Mouse (Mus musculus) frontal cortex, adult 2 months (tissue): ENCODE data around the gene Elp5. TPM values are rescaled to one million over a fixed set of nuclear protein-coding genes. Genes with fewer than 3 reads are reported as not detected.

Source experiments
- DNase-seq, 2 experiments: peaks; one replicate each; pipeline ENCODE4 v3.0.0; 2022; ENCODE audit warnings: low spot score in 1 of 2; ENCODE audit errors: extremely low spot score in 1 of 2
- polyA plus RNA-seq: library from polyadenylated mRNA; depleted of rRNA; stranded (reverse); fragments of >200 nt; gene quantifications from 2 replicates; pipeline ENCODE4 v1.2.3, GENCODE M21; 2012; rRNA removed

Elp5 gene
- polyA plus RNA-seq, result 118 and 119 TPM in 2 replicates

- no peak for DNase-seq
Measured at GRCm38 (mm10) chr11:69982225-69982624, at the start of gene Elp5. Gene Elp5 (minus strand): TSS chr11:69982517.

- no peak for DNase-seq
Measured at GRCm38 (mm10) chr11:70031321-70031670, 49.0 kb upstream of the Elp5 start.

- no peak for DNase-seq
Measured at GRCm38 (mm10) chr11:70030651-70031320, 48.5 kb upstream of the Elp5 start.

GRCm38 (mm10) chr11:70029829-70030550, 47.7 kb upstream of the Elp5 start:
- no peak for DNase-seq

GRCm38 (mm10) chr11:70029130-70029801, 46.9 kb upstream of the Elp5 start:
- peak; percentile 88 to 90 for DNase-seq

- DNase-seq, result no peak
Measured at GRCm38 (mm10) chr11:70028401-70029129, 46.2 kb upstream of the Elp5 start.

- DNase-seq, result peak in 1 of 2 experiments; percentile 53
Measured at GRCm38 (mm10) chr11:70027397-70027796, 45.1 kb upstream of the Elp5 start.

GRCm38 (mm10) chr11:70026689-70027088, 44.4 kb upstream of the Elp5 start:
- no peak for DNase-seq

- no peak for DNase-seq
Measured at GRCm38 (mm10) chr11:70024151-70024514, 41.8 kb upstream of the Elp5 start.

GRCm38 (mm10) chr11:70023481-70024150, 41.3 kb upstream of the Elp5 start:
- no peak for DNase-seq

- DNase-seq, result peak; percentile 97
Measured at GRCm38 (mm10) chr11:70021264-70022132, 39.2 kb upstream of the Elp5 start.

- peak; percentile 84 to 85 for DNase-seq
Measured at GRCm38 (mm10) chr11:70020731-70021263, 38.5 kb upstream of the Elp5 start.

- peak in 1 of 2 experiments; percentile 59 for DNase-seq
Measured at GRCm38 (mm10) chr11:70020022-70020631, 37.8 kb upstream of the Elp5 start.

GRCm38 (mm10) chr11:70019495-70020021, 37.2 kb upstream of the Elp5 start:
- no peak for DNase-seq

GRCm38 (mm10) chr11:70018131-70018990, 36.0 kb upstream of the Elp5 start:
- DNase-seq, result peak in 1 of 2 experiments; percentile 79

GRCm38 (mm10) chr11:70017199-70017767, 35.0 kb upstream of the Elp5 start:
- DNase-seq, result no peak

- DNase-seq, result no peak
Measured at GRCm38 (mm10) chr11:70016669-70017068, 34.4 kb upstream of the Elp5 start, which contains the start of gene Dlg4. Gene Dlg4 (plus strand): TSS chr11:70016942.
